Mouse (Mus musculus): ENCODE measurements around the gene Olfr259.

The Olfr259 gene

GRCm38 (mm10) chr2:87114467-87114866 lies at the start of gene Olfr259:
Gene Olfr259 (minus strand): TSS chr2:87114567.
- no peak for DNase-seq

DNA sequence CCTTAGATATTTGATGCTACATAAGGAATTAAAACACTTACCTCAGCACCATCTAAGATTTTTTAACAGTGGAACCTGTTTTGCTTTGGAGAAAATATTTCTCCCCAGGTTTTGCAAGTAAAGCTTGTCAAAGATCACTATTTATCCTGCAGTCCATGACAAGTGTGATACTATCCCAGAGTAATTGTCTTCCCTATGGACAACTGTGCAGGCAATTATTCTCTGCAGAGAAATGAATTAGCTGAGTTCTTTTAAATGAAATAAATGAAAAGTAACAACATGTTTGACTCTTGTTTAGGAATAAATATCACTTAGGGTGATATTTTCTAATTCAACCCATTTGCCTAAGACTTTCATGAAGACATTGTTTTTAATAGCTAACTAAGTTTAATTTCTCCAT lies 38.2 kb upstream of the Olfr259 start, which contains the start of gene Olfr1111:
Olfr1111 (minus strand) TSS at position 101 of the 400 bp plus-strand sequence.
- no peak for DNase-seq

GRCm38 (mm10) chr2:87140200-87140599 lies 25.8 kb upstream of the Olfr259 start, which contains the start of gene Olfr1110:
Gene Olfr1110 (minus strand): TSS chr2:87140300.
- no peak for DNase-seq

DNA sequence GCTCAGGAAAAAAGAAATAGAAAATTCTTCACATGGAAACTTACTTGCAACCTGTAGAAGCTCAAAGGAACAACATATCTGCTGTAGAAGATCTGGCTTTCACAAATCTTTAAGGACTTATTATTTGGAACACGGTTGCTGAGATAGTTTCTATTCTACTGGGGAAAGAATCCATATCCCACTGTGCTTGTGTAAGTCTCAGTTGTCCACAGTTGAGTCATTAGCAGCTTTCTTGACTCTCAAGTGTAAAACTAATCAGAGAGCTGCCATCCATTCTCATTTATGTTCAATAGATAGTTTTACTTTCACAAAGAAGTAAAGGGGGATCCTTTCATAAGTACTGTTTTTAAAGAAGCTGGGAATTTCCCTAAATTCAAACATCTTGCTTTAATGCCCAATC lies 18.5 kb downstream of the Olfr259 start, which contains the start of gene Olfr1109:
Olfr1109 (minus strand) TSS at position 101 of the 400 bp plus-strand sequence.
- DNase-seq = no peak

GRCm38 (mm10) chr2:87075717-87076116 lies 38.6 kb downstream of the Olfr259 start, which contains the start of gene Olfr1107:
Gene Olfr1107 (minus strand): TSS chr2:87075817.
- no peak for DNase-seq
